Mouse (Mus musculus): ENCODE measurements around the gene Ranbp3l. TPM values are rescaled to one million over a fixed set of nuclear protein-coding genes. Genes with fewer than 3 reads are reported as not detected.

Ranbp3l gene
- total and polyA plus RNA-seq, 2 experiments from 2014 or later: 0.14 TPM; not detected in 1

GRCm38 (mm10) chr15:9059856-9060255 lies 92.1 kb downstream of the Ranbp3l start:
- TF ChIP-seq EP300 (IDR thresholded peaks at IDR 0.05; ENCODE audit: low read depth) (no peak), CTCF (IDR thresholded peaks at IDR 0.05; ENCODE audit: low read depth) (no peak)
- Histone ChIP-seq H3K4me2 (ENCODE audit: low read depth, low read length) (no peak overlapping the region), H3K4me3 (ENCODE audit: low read depth, low read length) (no peak overlapping the region), H3K9me3 (replicated peaks; ENCODE audit: control insufficient read depth, low read length) (no peaks in the 10 kb centered on the region), H3K36me3 (replicated peaks; ENCODE audit: control insufficient read depth, insufficient read depth, low read length) (no peaks in the 10 kb centered on the region), H3K27me3 (ENCODE audit: control insufficient read depth, insufficient read depth, low read length) (no peaks in the 10 kb centered on the region), H3K9ac (replicated peaks; ENCODE audit: low read depth, low read length) (no peak overlapping the region), H3K27ac (ENCODE audit: low read depth) (no peak overlapping the region), H3K4me1 (ENCODE audit: control insufficient read depth, insufficient read depth) (no peaks in the 10 kb centered on the region)
- no peak for DNase-seq (ENCODE audit: low spot score)
- WGBS: 67% methylated on average over 2 of the region's 2 CpGs
- ATAC-seq (ENCODE audit: insufficient read depth, low read depth): no peak

GRCm38 (mm10) chr15:9061150-9061882 lies 93.6 kb downstream of the Ranbp3l start:
- Histone ChIP-seq H3K4me3 (ENCODE audit: low read depth, low read length) (no peak overlapping the region), H3K9me3 (replicated peaks; ENCODE audit: control insufficient read depth, low read length) (no peaks in the 10 kb centered on the region), H3K4me1 (ENCODE audit: control insufficient read depth, insufficient read depth) (no peaks in the 10 kb centered on the region), H3K4me2 (ENCODE audit: low read depth, low read length) (no peak overlapping the region), H3K36me3 (replicated peaks; ENCODE audit: control insufficient read depth, insufficient read depth, low read length) (no peaks in the 10 kb centered on the region), H3K9ac (replicated peaks; ENCODE audit: low read depth, low read length) (no peak overlapping the region), H3K27ac (ENCODE audit: low read depth) (no peak overlapping the region), H3K27me3 (ENCODE audit: control insufficient read depth, insufficient read depth, low read length) (no peaks in the 10 kb centered on the region)
- TF ChIP-seq CTCF (IDR thresholded peaks at IDR 0.05; ENCODE audit: low read depth): no peak
- TF ChIP-seq EP300 (IDR thresholded peaks at IDR 0.05; ENCODE audit: low read depth): no peak
- ATAC-seq (ENCODE audit: insufficient read depth, low read depth): peak; percentile 64; the same call in 1 of the 2 replicates
- no peak for DNase-seq (ENCODE audit: low spot score)
- WGBS: 59% methylated on average over 7 of the region's 7 CpGs

DNA sequence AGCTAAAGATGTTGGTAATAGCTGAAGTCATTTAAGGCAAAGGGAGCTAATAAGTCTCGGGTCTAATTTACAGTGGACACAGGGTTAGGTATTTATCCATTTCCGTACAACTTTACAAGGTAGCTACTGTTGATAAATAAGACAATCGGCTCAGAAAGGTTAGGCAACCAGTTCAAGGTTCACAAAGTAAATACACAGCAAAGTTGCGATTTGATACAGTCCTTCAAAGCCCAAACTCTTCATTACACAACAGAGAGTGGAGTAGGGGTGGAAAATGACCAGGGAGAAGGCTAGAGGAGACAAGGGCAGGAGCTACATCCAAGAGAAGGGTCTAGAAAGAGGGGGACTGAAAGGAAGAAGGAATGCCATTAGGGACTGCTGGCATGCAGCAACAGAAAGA lies 101.1 kb downstream of the Ranbp3l start:
- Histone ChIP-seq H3K4me3 (ENCODE audit: low read depth, low read length) (no peak overlapping the region), H3K9me3 (replicated peaks; ENCODE audit: control insufficient read depth, low read length) (no peaks in the 10 kb centered on the region), H3K27ac (ENCODE audit: low read depth) (no peak overlapping the region), H3K36me3 (replicated peaks; ENCODE audit: control insufficient read depth, insufficient read depth, low read length) (no peaks in the 10 kb centered on the region), H3K27me3 (ENCODE audit: control insufficient read depth, insufficient read depth, low read length) (no peaks in the 10 kb centered on the region), H3K4me1 (ENCODE audit: control insufficient read depth, insufficient read depth) (peaks cover 15% of the 10 kb centered on the region), H3K9ac (replicated peaks; ENCODE audit: low read depth, low read length) (no peak overlapping the region), H3K4me2 (ENCODE audit: low read depth, low read length) (no peak overlapping the region)
- no peak for DNase-seq (ENCODE audit: low spot score)
- no peak for ATAC-seq (ENCODE audit: insufficient read depth, low read depth)
- TF ChIP-seq EP300 (IDR thresholded peaks at IDR 0.05; ENCODE audit: low read depth): no peak
- no peak for TF ChIP-seq CTCF (IDR thresholded peaks at IDR 0.05; ENCODE audit: low read depth)
- 77% methylated on average over 4 of the region's 4 CpGs for WGBS

- Histone ChIP-seq H3K4me1 (ENCODE audit: control insufficient read depth, insufficient read depth) (peaks cover 27% of the 10 kb centered on the region), H3K9ac (replicated peaks; ENCODE audit: low read depth, low read length) (peak overlapping the region; percentile 93), H3K27ac (ENCODE audit: low read depth) (peak overlapping the region; percentile 84), H3K4me3 (ENCODE audit: low read depth, low read length) (peak overlapping the region; percentile 89), H3K9me3 (replicated peaks; ENCODE audit: control insufficient read depth, low read length) (no peaks in the 10 kb centered on the region), H3K4me2 (ENCODE audit: low read depth, low read length) (peak overlapping the region; percentile 93), H3K27me3 (ENCODE audit: control insufficient read depth, insufficient read depth, low read length) (no peaks in the 10 kb centered on the region), H3K36me3 (replicated peaks; ENCODE audit: control insufficient read depth, insufficient read depth, low read length) (no peaks in the 10 kb centered on the region)
- TF ChIP-seq CTCF (IDR thresholded peaks at IDR 0.05; ENCODE audit: low read depth): no peak
- no peak for TF ChIP-seq EP300 (IDR thresholded peaks at IDR 0.05; ENCODE audit: low read depth)
- ATAC-seq (ENCODE audit: insufficient read depth, low read depth): no peak
- 5% methylated on average over 3 of the region's 3 CpGs for WGBS
- DNase-seq (ENCODE audit: low spot score): no peak
Observed at GRCm38 (mm10) chr15:9070353-9070752, 102.6 kb downstream of the Ranbp3l start.

GRCm38 (mm10) chr15:9070912-9071555 lies 103.3 kb downstream of the Ranbp3l start, which contains the start of gene Nadk2:
Nadk2 (plus strand) TSS chr15:9071260.
- H3K4me2 ChIP-seq (ENCODE audit: low read depth, low read length): peak within 1 kb of the TSS; percentile 93
- ATAC-seq (ENCODE audit: insufficient read depth, low read depth) (peak; percentile 98), DNase-seq (ENCODE audit: low spot score) (peak; percentile 99)
- H3K4me1 ChIP-seq (ENCODE audit: control insufficient read depth, insufficient read depth): peaks cover 33% of the 10 kb centered on the region
- under 1% methylated on average over 38 of the region's 54 CpGs for WGBS
- TF ChIP-seq CTCF (IDR thresholded peaks at IDR 0.05; ENCODE audit: low read depth) (no peak), EP300 (IDR thresholded peaks at IDR 0.05; ENCODE audit: low read depth) (peak; percentile 49)
- no peaks in the 10 kb centered on the region for H3K27me3 ChIP-seq (ENCODE audit: control insufficient read depth, insufficient read depth, low read length)
- H3K9ac ChIP-seq (replicated peaks; ENCODE audit: low read depth, low read length): peak within 1 kb of the TSS; percentile 93
- H3K4me3 ChIP-seq (ENCODE audit: low read depth, low read length): peak within 1 kb of the TSS; percentile 89
- H3K36me3 ChIP-seq (replicated peaks; ENCODE audit: control insufficient read depth, insufficient read depth, low read length): no peaks in the 10 kb centered on the region
- H3K27ac ChIP-seq (ENCODE audit: low read depth): peak within 1 kb of the TSS; percentile 96
- no peaks in the 10 kb centered on the region for H3K9me3 ChIP-seq (replicated peaks; ENCODE audit: control insufficient read depth, low read length)

Data from heart, postnatal 0 days (tissue).